19 mouse cellular contexts compared by ENCODE assay signal in genomic region chr7:140989022-140989421, GRCm38 (mm10). TPM values are rescaled to one million over a fixed set of nuclear protein-coding genes. Genes with fewer than 3 reads are reported as not detected.
"Had no signal": no experiment of that assay in that cellular context is flagged by ENCODE, and none has a peak within 500 bp of the region (broad histone marks: within the 10 kb centered on the region; RNA-seq: fewer than 3 reads in every experiment).

No protein-coding gene starts in this region.

- H3K27ac ChIP-seq: kidney, postnatal 0 days; layer of hippocampus, adult 2 months; left cerebral cortex, adult 2 months; liver, embryonic 13.5 days; neural tube, embryonic 12.5 days had no signal

- DNase-seq: kidney, adult 11 months; kidney, adult 9 months; kidney, postnatal 36 days; liver, embryonic 13.5 days; liver, postnatal 0 days; midbrain, embryonic 14.5 days; thymus, postnatal 36 days had no signal

- H3K4me3 ChIP-seq: layer of hippocampus, adult 2 months; left cerebral cortex, adult 2 months; limb, embryonic 10.5 days; liver, embryonic 13.5 days; neural tube, embryonic 12.5 days had no signal

- H3K9ac ChIP-seq: liver, embryonic 13.5 days; liver, postnatal 0 days; neural tube, embryonic 12.5 days had no signal

- H3K9me3 ChIP-seq: limb, embryonic 10.5 days; liver, embryonic 13.5 days; neural tube, embryonic 12.5 days had no signal

- H3K27me3 ChIP-seq: liver, embryonic 13.5 days; neural tube, embryonic 12.5 days had no signal

- ATAC-seq: liver, postnatal 0 days had no signal

- H3K4me1 ChIP-seq: neural tube, embryonic 12.5 days had no signal

- H3K36me3 ChIP-seq: limb, embryonic 10.5 days; liver, embryonic 13.5 days; neural tube, embryonic 12.5 days had no signal

- H3K4me2 ChIP-seq: liver, embryonic 13.5 days; neural tube, embryonic 12.5 days had no signal

RNA-seq across cellular contexts. Expression of gene Ifitm6, which starts 28.7 kb away (rescaled TPM):
- total RNA-seq: layer of hippocampus, adult 2 months; layer of hippocampus, postnatal 14 days; left cerebral cortex, postnatal 14 days had no signal
- polyA plus RNA-seq: limb, embryonic 10.5 days had no signal

RNA-seq across cellular contexts. Expression of gene Gm45717, which starts 33.3 kb away (rescaled TPM):
- total RNA-seq: layer of hippocampus, adult 2 months; layer of hippocampus, postnatal 14 days; left cerebral cortex, adult 2 months; left cerebral cortex, postnatal 14 days; monocyte, adult 5-6 weeks; neutrophil, adult 5-6 weeks had no signal
- polyA plus RNA-seq: limb, embryonic 10.5 days; limb, embryonic 14.5 days; liver, embryonic 13.5 days; liver, postnatal 0 days; lung, embryonic 16.5 days; midbrain, embryonic 14.5 days; neural tube, embryonic 12.5 days; thymus, postnatal 0 days had no signal
